Mouse (Mus musculus) kidney, embryonic 16.5 days (tissue): ENCODE data around the gene Rfpl4. TPM values are rescaled to one million over a fixed set of nuclear protein-coding genes. Genes with fewer than 3 reads are reported as not detected.

Experiments
- ATAC-seq: fragments of 200-750 bp; cut with Nextera tagmentation; 2 replicates; pipeline ENCODE4 v1.8.0; 2017; ENCODE audit warnings: moderate TSS enrichment; ENCODE audit not compliant: low FRiP score, low TSS enrichment
- H3K27ac ChIP-seq: fragments of 300-500 bp; sonication (generic); 2 replicates; pipeline ENCODE4 v1.5.1; 2014; ENCODE audit warnings: low read length
- H3K27me3 ChIP-seq: fragments of 300-500 bp; sonication (generic); 2 replicates; pipeline ENCODE4 v1.6.1; 2014; ENCODE audit warnings: low read length, control low read depth, mixed read lengths; ENCODE audit not compliant: insufficient read depth
- H3K36me3 ChIP-seq: fragments of 300-500 bp; sonication (generic); 2 replicates; pipeline ENCODE4 v1.6.1; 2014; ENCODE audit warnings: low read length, control low read depth, mixed read lengths; ENCODE audit not compliant: insufficient read depth
- H3K4me1 ChIP-seq: fragments of 300-500 bp; sonication (generic); 2 replicates; pipeline ENCODE4 v1.6.1; 2014; ENCODE audit warnings: low read length, control low read depth, mixed read lengths; ENCODE audit not compliant: insufficient read depth
- H3K4me2 ChIP-seq: fragments of 300-500 bp; sonication (generic); replicated peaks from 2 replicates; pipeline ENCODE4 v1.6.1; 2014; ENCODE audit warnings: low read depth, low read length
- H3K4me3 ChIP-seq: fragments of 300-500 bp; sonication (generic); 2 replicates; pipeline ENCODE4 v1.5.1; 2014; ENCODE audit warnings: mild to moderate bottlenecking, low read length
- H3K9ac ChIP-seq: fragments of 300-500 bp; sonication (generic); replicated peaks from 2 replicates; pipeline ENCODE4 v1.6.1; 2014; ENCODE audit warnings: low read length
- H3K9me3 ChIP-seq: fragments of 300-500 bp; sonication (generic); 2 replicates; pipeline ENCODE4 v1.6.1; 2016; ENCODE audit warnings: low read length, control low read depth
- WGBS: fragments of 180-500 bp; shearing (Covaris S2); extraction: QIAGEN DNeasy Blood & Tissue Kit; methylation state at CpG from one replicate; pipeline ENCODE4 v1.1.7; 2014; 5-methylcytosine and 5-hydroxymethylcytosine counted together
- polyA plus RNA-seq: library from polyadenylated mRNA; unstranded; fragments of >200 nt; fragmentation: Nextera tagmentation; extraction: Ambion mirVana; gene quantifications from 2 replicates; pipeline ENCODE4 v1.2.1, GENCODE M21; 2015

Rfpl4 gene
- polyA plus RNA-seq, 1 experiment from 2014 or later, result not detected

DNA sequence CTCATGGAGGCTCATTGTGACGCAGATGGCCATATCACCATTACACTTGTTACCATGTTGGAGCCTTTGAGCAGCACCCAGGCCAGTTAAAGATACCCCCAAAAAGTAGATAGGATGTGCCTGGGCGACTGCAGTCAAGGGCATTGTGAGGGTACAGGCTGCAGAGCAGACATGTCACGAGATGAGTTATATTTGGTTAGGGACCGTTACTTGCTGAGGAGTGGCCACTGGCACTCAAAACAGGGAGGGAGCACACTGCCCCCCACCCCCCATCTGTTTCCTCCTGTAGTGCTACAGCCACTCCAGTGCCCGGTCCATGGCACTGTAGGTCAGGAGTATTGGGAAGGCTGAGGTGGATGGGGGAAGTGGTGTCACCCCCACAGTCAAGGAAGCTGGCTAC is 18.0 kb downstream of the Rfpl4 start:
- no peaks in the 10 kb centered on the region for H3K9me3 ChIP-seq
- H3K4me3 ChIP-seq, result no peak overlapping the region
- H3K36me3 ChIP-seq, result peaks cover 48% of the 10 kb centered on the region
- H3K4me2 ChIP-seq, result no peak overlapping the region
- H3K27me3 ChIP-seq, result no peaks in the 10 kb centered on the region
- WGBS, result 89% methylated on average over 5 of the region's 5 CpGs
- no peak for ATAC-seq
- H3K27ac ChIP-seq, result no peak overlapping the region
- H3K9ac ChIP-seq, result no peak overlapping the region
- H3K4me1 ChIP-seq, result no peaks in the 10 kb centered on the region

DNA sequence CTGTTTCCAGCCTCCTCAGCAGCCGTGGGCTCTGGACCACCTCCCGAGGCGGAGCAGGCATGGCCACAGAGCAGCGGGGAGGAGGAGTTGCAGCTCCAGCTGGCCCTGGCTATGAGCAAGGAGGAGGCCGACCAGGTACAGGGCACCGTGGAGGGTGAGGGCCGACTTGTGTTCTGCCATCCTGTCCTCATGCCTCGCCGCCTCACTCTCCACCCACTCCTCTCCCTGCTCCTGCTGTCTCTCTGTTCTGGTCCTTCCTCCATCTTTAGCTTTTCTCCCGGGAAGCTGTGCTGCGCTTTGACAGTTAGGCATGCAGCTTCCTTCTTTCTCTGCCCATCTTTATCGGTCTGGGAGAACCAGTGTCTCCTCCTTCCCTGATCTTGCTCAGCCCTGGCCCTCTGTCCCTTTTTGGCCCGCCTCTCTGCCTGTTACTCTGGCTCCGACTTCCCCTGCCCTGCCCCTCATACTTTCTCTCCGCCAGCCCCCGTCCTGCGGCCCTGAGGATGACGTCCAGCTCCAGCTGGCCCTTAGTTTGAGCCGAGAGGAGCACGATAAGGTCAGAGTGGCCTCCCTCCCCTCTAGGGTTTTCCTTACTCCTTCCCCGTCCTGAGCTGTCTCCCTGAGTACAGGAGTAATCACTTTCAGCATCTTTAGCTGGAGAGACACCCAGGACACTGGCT is 23.8 kb downstream of the Rfpl4 start:
- Histone ChIP-seq H3K9ac (no peak overlapping the region), H3K27me3 (no peaks in the 10 kb centered on the region), H3K36me3 (peaks cover 72% of the 10 kb centered on the region), H3K9me3 (no peaks in the 10 kb centered on the region), H3K27ac (no peak overlapping the region), H3K4me1 (no peaks in the 10 kb centered on the region), H3K4me2 (no peak overlapping the region), H3K4me3 (no peak overlapping the region)
- WGBS, result 76% methylated on average over 21 of the region's 21 CpGs
- ATAC-seq, result 0 out of 2 replicates have a peak, but pooled peaks have one; percentile 24

DNA sequence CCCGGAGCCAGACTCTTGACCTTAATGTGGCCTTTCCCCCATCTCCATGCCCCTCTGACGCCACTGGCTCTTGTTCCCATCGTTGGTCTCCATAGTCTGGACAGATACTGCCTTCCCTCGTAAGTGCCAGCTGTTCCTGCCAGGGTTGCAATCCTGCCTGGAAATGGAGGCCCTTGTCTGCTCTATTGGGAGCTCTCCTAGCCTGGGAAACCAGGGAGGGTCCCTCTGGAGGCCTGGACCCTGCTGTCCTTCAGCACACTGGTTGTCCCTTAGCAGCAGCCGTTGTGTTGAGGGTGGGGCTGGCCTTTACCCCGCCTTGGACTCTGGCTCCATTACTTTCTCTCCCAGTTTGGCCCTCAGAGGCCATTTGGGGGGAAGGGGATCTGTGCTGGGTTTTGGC is 24.4 kb downstream of the Rfpl4 start:
- no peaks in the 10 kb centered on the region for H3K4me1 ChIP-seq
- H3K27ac ChIP-seq, result no peak overlapping the region
- ATAC-seq, result no peak
- 82% methylated on average over 6 of the region's 6 CpGs for WGBS
- no peak overlapping the region for H3K4me2 ChIP-seq
- no peak overlapping the region for H3K4me3 ChIP-seq
- H3K36me3 ChIP-seq, result peaks cover 66% of the 10 kb centered on the region
- H3K27me3 ChIP-seq, result no peaks in the 10 kb centered on the region
- no peaks in the 10 kb centered on the region for H3K9me3 ChIP-seq
- H3K9ac ChIP-seq, result no peak overlapping the region

GRCm38 (mm10) chr7:5091008-5091728 is 25.6 kb downstream of the Rfpl4 start:
- ATAC-seq, result no peak
- H3K36me3 ChIP-seq, result peaks cover 56% of the 10 kb centered on the region
- no peaks in the 10 kb centered on the region for H3K27me3 ChIP-seq
- H3K9me3 ChIP-seq, result no peaks in the 10 kb centered on the region
- H3K4me2 ChIP-seq, result no peak overlapping the region
- WGBS, result 94% methylated on average over 15 of the region's 15 CpGs
- 0 out of 2 replicates have a peak, but pooled peaks cover 4% of the 10 kb centered on the region for H3K4me1 ChIP-seq
- H3K4me3 ChIP-seq, result no peak overlapping the region
- no peak overlapping the region for H3K27ac ChIP-seq
- no peak overlapping the region for H3K9ac ChIP-seq

GRCm38 (mm10) chr7:5089853-5090252 is 26.9 kb downstream of the Rfpl4 start:
- no peaks in the 10 kb centered on the region for H3K9me3 ChIP-seq
- H3K27ac ChIP-seq, result no peak overlapping the region
- H3K4me1 ChIP-seq, result 0 out of 2 replicates have a peak, but pooled peaks cover 4% of the 10 kb centered on the region
- no peaks in the 10 kb centered on the region for H3K27me3 ChIP-seq
- ATAC-seq, result no peak
- peaks cover 54% of the 10 kb centered on the region for H3K36me3 ChIP-seq
- H3K4me2 ChIP-seq, result no peak overlapping the region
- 92% methylated on average over 15 of the region's 15 CpGs for WGBS
- H3K4me3 ChIP-seq, result no peak overlapping the region
- no peak overlapping the region for H3K9ac ChIP-seq

DNA sequence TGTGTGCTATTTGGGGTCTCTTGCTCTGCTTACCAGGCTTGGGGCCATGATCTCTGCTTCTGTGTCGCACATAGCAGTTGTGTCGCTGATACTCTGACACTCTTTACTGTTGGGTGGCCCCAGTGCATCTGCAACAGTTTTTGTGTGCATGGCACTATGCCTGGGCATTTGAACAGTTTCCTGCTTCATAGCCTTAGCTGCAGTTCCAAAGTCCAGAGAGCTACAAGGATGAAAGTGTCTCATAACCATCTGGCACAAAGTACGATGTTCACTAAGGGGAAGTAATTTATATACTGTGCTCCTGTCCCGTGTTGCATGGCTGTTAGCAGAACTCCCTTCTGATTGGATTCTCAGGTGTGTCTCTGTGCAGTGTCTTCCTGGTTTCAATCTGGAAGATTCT is 28.9 kb downstream of the Rfpl4 start:
- Histone ChIP-seq H3K27me3 (no peaks in the 10 kb centered on the region), H3K4me3 (no peak overlapping the region), H3K36me3 (peaks cover 52% of the 10 kb centered on the region), H3K9ac (no peak overlapping the region), H3K27ac (no peak overlapping the region), H3K4me1 (0 out of 2 replicates have a peak, but pooled peaks cover 4% of the 10 kb centered on the region), H3K4me2 (no peak overlapping the region), H3K9me3 (no peaks in the 10 kb centered on the region)
- WGBS, result 75% methylated on average over 4 of the region's 4 CpGs
- no peak for ATAC-seq

GRCm38 (mm10) chr7:5086921-5087440 is 29.8 kb downstream of the Rfpl4 start:
- peaks cover 43% of the 10 kb centered on the region for H3K36me3 ChIP-seq
- H3K4me3 ChIP-seq, result no peak overlapping the region
- H3K9ac ChIP-seq, result 0 out of 2 replicates have a peak overlapping the region, but pooled peaks have one; percentile 23
- no peak overlapping the region for H3K4me2 ChIP-seq
- H3K4me1 ChIP-seq, result 0 out of 2 replicates have a peak, but pooled peaks cover 4% of the 10 kb centered on the region
- H3K27me3 ChIP-seq, result no peaks in the 10 kb centered on the region
- no peak for ATAC-seq
- 35% methylated on average over 5 of the region's 5 CpGs for WGBS
- no peak overlapping the region for H3K27ac ChIP-seq
- H3K9me3 ChIP-seq, result no peaks in the 10 kb centered on the region

GRCm38 (mm10) chr7:5085512-5085911 is 31.2 kb downstream of the Rfpl4 start:
- Histone ChIP-seq H3K36me3 (peaks cover 35% of the 10 kb centered on the region), H3K4me3 (no peak overlapping the region), H3K27me3 (no peaks in the 10 kb centered on the region), H3K9me3 (no peaks in the 10 kb centered on the region), H3K4me1 (peaks cover 13% of the 10 kb centered on the region), H3K9ac (no peak overlapping the region), H3K27ac (no peak overlapping the region), H3K4me2 (no peak overlapping the region)
- no peak for ATAC-seq
- 88% methylated on average over 1 of the region's 1 CpGs for WGBS

GRCm38 (mm10) chr7:5083325-5084105 is 33.2 kb downstream of the Rfpl4 start:
- no peak overlapping the region for H3K4me2 ChIP-seq
- WGBS, result 88% methylated on average over 18 of the region's 18 CpGs
- H3K27ac ChIP-seq, result no peak overlapping the region
- no peak overlapping the region for H3K4me3 ChIP-seq
- peaks cover 29% of the 10 kb centered on the region for H3K36me3 ChIP-seq
- ATAC-seq, result no peak
- H3K9me3 ChIP-seq, result no peaks in the 10 kb centered on the region
- H3K4me1 ChIP-seq, result peaks cover 13% of the 10 kb centered on the region
- H3K9ac ChIP-seq, result no peak overlapping the region
- no peaks in the 10 kb centered on the region for H3K27me3 ChIP-seq
